Mouse (Mus musculus): ENCODE results near the gene Nccrp1. TPM values are rescaled to one million over a fixed set of nuclear protein-coding genes. Genes with fewer than 3 reads are reported as not detected.
A peak's percentile ranks its signal among the peaks of the same experiment; 100 is the strongest.
"Not testable (repeated sequence)": the region's sequence is repeated elsewhere in the genome, so short reads cannot be mapped to it uniquely, and the experiment has no call there.

The Nccrp1 gene
- polyA plus RNA-seq, 1 experiment from 2014 or later = not detected

GRCm38 (mm10) chr7:28545891-28546210 lies 1.2 kb downstream of the Nccrp1 start:
- Histone ChIP-seq H3K9me3 (replicated peaks; ENCODE audit: control insufficient read depth, low read length) (no peaks in the 10 kb centered on the region), H3K4me3 (ENCODE audit: low read depth, low read length) (no peak overlapping the region), H3K4me2 (ENCODE audit: low read depth, low read length) (no peak overlapping the region), H3K9ac (ENCODE audit: low read depth, low read length) (no peak overlapping the region), H3K36me3 (ENCODE audit: control insufficient read depth, insufficient read depth) (no peaks in the 10 kb centered on the region), H3K27ac (ENCODE audit: low read length) (no peak overlapping the region), H3K27me3 (ENCODE audit: control insufficient read depth, insufficient read depth, low read depth, low read length) (peaks cover 36% of the 10 kb centered on the region), H3K4me1 (ENCODE audit: control insufficient read depth, low read depth, low read length) (no peaks in the 10 kb centered on the region)
- no peak for ATAC-seq (ENCODE audit: low read depth)
- 42% methylated on average over 7 of the region's 7 CpGs for WGBS (ENCODE audit: insufficient replicate concordance)

GRCm38 (mm10) chr7:28545048-28545890 lies 1.8 kb downstream of the Nccrp1 start:
- no peak overlapping the region for H3K4me3 ChIP-seq (ENCODE audit: low read depth, low read length)
- no peak overlapping the region for H3K4me2 ChIP-seq (ENCODE audit: low read depth, low read length)
- no peaks in the 10 kb centered on the region for H3K9me3 ChIP-seq (replicated peaks; ENCODE audit: control insufficient read depth, low read length)
- H3K36me3 ChIP-seq (ENCODE audit: control insufficient read depth, insufficient read depth) = no peaks in the 10 kb centered on the region
- no peak for ATAC-seq (ENCODE audit: low read depth)
- 18% methylated on average over 14 of the region's 14 CpGs for WGBS (ENCODE audit: insufficient replicate concordance)
- no peaks in the 10 kb centered on the region for H3K4me1 ChIP-seq (ENCODE audit: control insufficient read depth, low read depth, low read length)
- H3K27ac ChIP-seq (ENCODE audit: low read length) = no peak overlapping the region
- H3K27me3 ChIP-seq (ENCODE audit: control insufficient read depth, insufficient read depth, low read depth, low read length) = peaks cover 36% of the 10 kb centered on the region
- H3K9ac ChIP-seq (ENCODE audit: low read depth, low read length) = no peak overlapping the region

- peaks cover 36% of the 10 kb centered on the region for H3K27me3 ChIP-seq (ENCODE audit: control insufficient read depth, insufficient read depth, low read depth, low read length)
- WGBS (ENCODE audit: insufficient replicate concordance) = 12% methylated on average over 25 of the region's 27 CpGs
Observed at GRCm38 (mm10) chr7:28544051-28544601, 2.9 kb downstream of the Nccrp1 start.

GRCm38 (mm10) chr7:28540526-28540925 lies 6.5 kb downstream of the Nccrp1 start, which contains the start of gene Sycn:
Sycn (plus strand) TSS chr7:28540885.
- no peak within 1 kb of the TSS for H3K9ac ChIP-seq (ENCODE audit: low read depth, low read length)
- no peak for ATAC-seq (ENCODE audit: low read depth)
- no peaks in the 10 kb centered on the region for H3K36me3 ChIP-seq (ENCODE audit: control insufficient read depth, insufficient read depth)
- no peak within 1 kb of the TSS for H3K4me2 ChIP-seq (ENCODE audit: low read depth, low read length)
- 56% methylated on average over 4 of the region's 4 CpGs for WGBS (ENCODE audit: insufficient replicate concordance)
- no peaks in the 10 kb centered on the region for H3K9me3 ChIP-seq (replicated peaks; ENCODE audit: control insufficient read depth, low read length)
- H3K27ac ChIP-seq (ENCODE audit: low read length) = no peak within 1 kb of the TSS
- no peak within 1 kb of the TSS for H3K4me3 ChIP-seq (ENCODE audit: low read depth, low read length)
- no peaks in the 10 kb centered on the region for H3K4me1 ChIP-seq (ENCODE audit: control insufficient read depth, low read depth, low read length)
- peaks cover 14% of the 10 kb centered on the region for H3K27me3 ChIP-seq (ENCODE audit: control insufficient read depth, insufficient read depth, low read depth, low read length)

More at GRCm38 (mm10) chr7:28544051-28544601, 2.9 kb downstream of the Nccrp1 start:
- peak; percentile 68 for ATAC-seq (ENCODE audit: low read depth)
- no peaks in the 10 kb centered on the region for H3K9me3 ChIP-seq (replicated peaks; ENCODE audit: control insufficient read depth, low read length)
- no peak overlapping the region for H3K27ac ChIP-seq (ENCODE audit: low read length)
- no peak overlapping the region for H3K9ac ChIP-seq (ENCODE audit: low read depth, low read length)
- no peak overlapping the region for H3K4me3 ChIP-seq (ENCODE audit: low read depth, low read length)
- peak overlapping the region; percentile 43 for H3K4me2 ChIP-seq (ENCODE audit: low read depth, low read length)
- no peaks in the 10 kb centered on the region for H3K36me3 ChIP-seq (ENCODE audit: control insufficient read depth, insufficient read depth)
- no peaks in the 10 kb centered on the region for H3K4me1 ChIP-seq (ENCODE audit: control insufficient read depth, low read depth, low read length)

GRCm38 (mm10) chr7:28538886-28539285 lies 8.2 kb downstream of the Nccrp1 start:
- WGBS (ENCODE audit: insufficient replicate concordance) = 67% methylated on average over 6 of the region's 6 CpGs
- ATAC-seq (ENCODE audit: low read depth) = not testable (repeated sequence)

GRCm38 (mm10) chr7:28532005-28532404 lies 15.0 kb downstream of the Nccrp1 start:
- no peak overlapping the region for H3K27ac ChIP-seq (ENCODE audit: low read length)
- H3K9ac ChIP-seq (ENCODE audit: low read depth, low read length) = no peak overlapping the region
- H3K27me3 ChIP-seq (ENCODE audit: control insufficient read depth, insufficient read depth, low read depth, low read length) = no peaks in the 10 kb centered on the region
- no peaks in the 10 kb centered on the region for H3K4me1 ChIP-seq (ENCODE audit: control insufficient read depth, low read depth, low read length)
- no peaks in the 10 kb centered on the region for H3K36me3 ChIP-seq (ENCODE audit: control insufficient read depth, insufficient read depth)
- H3K4me2 ChIP-seq (ENCODE audit: low read depth, low read length) = no peak overlapping the region
- no peaks in the 10 kb centered on the region for H3K9me3 ChIP-seq (replicated peaks; ENCODE audit: control insufficient read depth, low read length)
- no peak for ATAC-seq (ENCODE audit: low read depth)
- no peak overlapping the region for H3K4me3 ChIP-seq (ENCODE audit: low read depth, low read length)
- WGBS (ENCODE audit: insufficient replicate concordance) = 74% methylated on average over 8 of the region's 8 CpGs

More at GRCm38 (mm10) chr7:28538886-28539285, 8.2 kb downstream of the Nccrp1 start:
- not testable (repeated sequence) for H3K27me3 ChIP-seq (ENCODE audit: control insufficient read depth, insufficient read depth, low read depth, low read length); H3K4me2 ChIP-seq (ENCODE audit: low read depth, low read length); H3K9ac ChIP-seq (ENCODE audit: low read depth, low read length); H3K4me3 ChIP-seq (ENCODE audit: low read depth, low read length); H3K9me3 ChIP-seq (replicated peaks; ENCODE audit: control insufficient read depth, low read length); H3K36me3 ChIP-seq (ENCODE audit: control insufficient read depth, insufficient read depth); H3K4me1 ChIP-seq (ENCODE audit: control insufficient read depth, low read depth, low read length); H3K27ac ChIP-seq (ENCODE audit: low read length)

- Histone ChIP-seq H3K9ac (ENCODE audit: low read depth, low read length) (no peak overlapping the region), H3K4me2 (ENCODE audit: low read depth, low read length) (0 out of 2 replicates have a peak overlapping the region, but pooled peaks have one; percentile 19), H3K9me3 (replicated peaks; ENCODE audit: control insufficient read depth, low read length) (no peaks in the 10 kb centered on the region), H3K27me3 (ENCODE audit: control insufficient read depth, insufficient read depth, low read depth, low read length) (no peaks in the 10 kb centered on the region), H3K36me3 (ENCODE audit: control insufficient read depth, insufficient read depth) (no peaks in the 10 kb centered on the region), H3K4me1 (ENCODE audit: control insufficient read depth, low read depth, low read length) (no peaks in the 10 kb centered on the region), H3K27ac (ENCODE audit: low read length) (no peak overlapping the region), H3K4me3 (ENCODE audit: low read depth, low read length) (no peak overlapping the region)
- ATAC-seq (ENCODE audit: low read depth) = peak; percentile 64
- 3% methylated on average over 19 of the region's 19 CpGs for WGBS (ENCODE audit: insufficient replicate concordance)
Observed at GRCm38 (mm10) chr7:28527922-28528719, 18.9 kb downstream of the Nccrp1 start.

GRCm38 (mm10) chr7:28522536-28522935 lies 24.5 kb downstream of the Nccrp1 start, which contains the start of gene Ifnl3:
Ifnl3 (plus strand) TSS chr7:28522836.
- not testable (repeated sequence) for H3K9ac ChIP-seq (ENCODE audit: low read depth, low read length); H3K27ac ChIP-seq (ENCODE audit: low read length); H3K9me3 ChIP-seq (replicated peaks; ENCODE audit: control insufficient read depth, low read length); H3K4me1 ChIP-seq (ENCODE audit: control insufficient read depth, low read depth, low read length); H3K36me3 ChIP-seq (ENCODE audit: control insufficient read depth, insufficient read depth); H3K4me2 ChIP-seq (ENCODE audit: low read depth, low read length); ATAC-seq (ENCODE audit: low read depth); H3K4me3 ChIP-seq (ENCODE audit: low read depth, low read length); H3K27me3 ChIP-seq (ENCODE audit: control insufficient read depth, insufficient read depth, low read depth, low read length)
- 61% methylated on average over 5 of the region's 6 CpGs for WGBS (ENCODE audit: insufficient replicate concordance)

Measured in liver, embryonic 16.5 days (tissue).